Mouse (Mus musculus) heart, postnatal 10 days (tissue): ENCODE results near the gene H2al3. TPM values are rescaled to one million over a fixed set of nuclear protein-coding genes. Genes with fewer than 3 reads are reported as not detected.

Experiments used
- DNase-seq, 2 experiments: peaks; one replicate each; pipeline ENCODE4 v3.0.0; 2021
- intact Hi-C: fragments of 180-260 bp; cut with DNase I; formaldehyde crosslinking; loops from one replicate; pipeline ENCODE4 v1.15.1; 2025
- total RNA-seq, 2 experiments: library from RNA; stranded (reverse); gene quantifications; 2 replicates each; pipeline ENCODE4 v1.2.3; 2021

Gene H2al3
- not detected for total RNA-seq

- no peak for DNase-seq
- intact Hi-C loops, result no loop called here
Observed at GRCm38 (mm10) chrX:9849403-9849802, at the start of gene H2al3. Gene H2al3, plus strand, starts transcription at chrX:9849703.

- DNase-seq, result no peak
- intact Hi-C loops, result no loop called here
Observed at GRCm38 (mm10) chrX:9810101-9810500, 39.4 kb upstream of the H2al3 start.

GRCm38 (mm10) chrX:9812469-9812868 is 37.0 kb upstream of the H2al3 start:
- intact Hi-C loops, result no loop called here
- DNase-seq, result no peak

- intact Hi-C loops, result no loop called here
- DNase-seq, result no peak
Observed at GRCm38 (mm10) chrX:9834779-9835178, 14.7 kb upstream of the H2al3 start.

- intact Hi-C loops, result no loop called here
- DNase-seq, result no peak
Observed at GRCm38 (mm10) chrX:9846628-9847027, 2.9 kb upstream of the H2al3 start, which contains the start of gene Hypm. Gene Hypm, plus strand, starts transcription at chrX:9846928.

GRCm38 (mm10) chrX:9861859-9862258 is 12.4 kb downstream of the H2al3 start:
- DNase-seq, result no peak
- intact Hi-C loops, result no loop called here

GRCm38 (mm10) chrX:9875519-9875918 is 26.0 kb downstream of the H2al3 start:
- intact Hi-C loops, result no loop called here
- DNase-seq, result no peak

- intact Hi-C loops, result no loop called here
- DNase-seq, result no peak
Observed at GRCm38 (mm10) chrX:9885322-9885721, 35.8 kb downstream of the H2al3 start, which contains the start of gene Sytl5. Gene Sytl5, plus strand, starts transcription at chrX:9885622.

Other genes with a start within 250 kb of the H2al3 start
- gene Dynlt3, start 186.7 kb upstream of the H2al3 start, total RNA-seq, result 10 to 100 TPM; 58.9 to 69.0 TPM
- gene Hypm, start 2.8 kb upstream of the H2al3 start, total RNA-seq, result not detected
- gene Sytl5, start 35.9 kb downstream of the H2al3 start, total RNA-seq, result under 1 TPM in 1 of 2 experiments, not detected in 1; 0.12 TPM